Mouse (Mus musculus) bone marrow macrophage, adult 2 months (primary cell): Measurements from ENCODE around the gene Cxcr5.

Source experiments
- CTCF ChIP-seq: IDR thresholded peaks from 2 replicates; pipeline ENCODE4 v1.5.1; 2012; ENCODE audit warnings: low read depth, mild to moderate bottlenecking, low read length, moderate library complexity
- POLR2A ChIP-seq: IDR thresholded peaks from 2 replicates; pipeline ENCODE4 v1.6.1; 2012; ENCODE audit warnings: mild to moderate bottlenecking, low read depth, low read length, borderline replicate concordance

GRCm38 (mm10) chr9:44565367-44565766, 3.7 kb upstream of the Cxcr5 start:
- no peak for TF ChIP-seq CTCF
- TF ChIP-seq POLR2A = no peak
